Mouse (Mus musculus) lung, postnatal 0 days (tissue): ENCODE data around the gene Gps2. TPM values are rescaled to one million over a fixed set of nuclear protein-coding genes. Genes with fewer than 3 reads are reported as not detected.

Experiments used
- ATAC-seq: fragments of 200-750 bp; cut with Nextera tagmentation; 2 replicates; pipeline ENCODE4 v1.8.0; 2017; ENCODE audit warnings: moderate library complexity
- DNase-seq: peaks from one replicate; pipeline ENCODE4 v3.0.0-alpha.2; 2016; ENCODE audit warnings: low spot score
- H3K27ac ChIP-seq: fragments of 300-500 bp; sonication (generic); 2 replicates; pipeline ENCODE4 v1.5.1; 2014; ENCODE audit warnings: antibody characterized with exemption, mild to moderate bottlenecking, low read length, mixed read lengths
- H3K27me3 ChIP-seq: fragments of 300-500 bp; sonication (generic); replicated peaks from 2 replicates; pipeline ENCODE4 v1.6.1; 2014; ENCODE audit warnings: low read length, mixed read lengths; ENCODE audit not compliant: insufficient read depth
- H3K36me3 ChIP-seq: fragments of 300-500 bp; sonication (generic); 2 replicates; pipeline ENCODE4 v1.6.1; 2014; ENCODE audit warnings: low read length, mixed read lengths; ENCODE audit not compliant: insufficient read depth
- H3K4me1 ChIP-seq: fragments of 300-500 bp; sonication (generic); 2 replicates; pipeline ENCODE4 v1.6.1; 2014; ENCODE audit warnings: antibody characterized with exemption, low read depth, low read length, mixed read lengths; ENCODE audit not compliant: insufficient read depth
- H3K4me2 ChIP-seq: fragments of 300-500 bp; sonication (generic); replicated peaks from 2 replicates; pipeline ENCODE4 v1.6.1; 2014; ENCODE audit warnings: low read depth, mild to moderate bottlenecking, low read length, moderate library complexity, mixed read lengths
- H3K4me3 ChIP-seq: fragments of 300-500 bp; sonication (generic); 2 replicates; pipeline ENCODE4 v1.5.1; 2014; ENCODE audit warnings: low read depth, low read length
- H3K9ac ChIP-seq: fragments of 300-500 bp; sonication (generic); replicated peaks from 2 replicates; pipeline ENCODE4 v1.6.1; 2014; ENCODE audit warnings: low read depth, mild to moderate bottlenecking
- H3K9me3 ChIP-seq: fragments of 300-500 bp; sonication (generic); 2 replicates; pipeline ENCODE4 v1.6.1; 2016; ENCODE audit warnings: low read length, mixed read lengths
- CTCF ChIP-seq: IDR thresholded peaks from 2 replicates; pipeline ENCODE4 v1.5.1; 2016; ENCODE audit warnings: antibody characterized with exemption, mild to moderate bottlenecking
- EP300 ChIP-seq: IDR thresholded peaks from 2 replicates; pipeline ENCODE4 v1.6.1; 2016; ENCODE audit warnings: antibody characterized with exemption, mild to moderate bottlenecking, control low read depth
- WGBS: fragments of 180-500 bp; shearing (Covaris S2); extraction: QIAGEN DNeasy Blood & Tissue Kit; methylation state at CpG from one replicate; pipeline ENCODE4 v1.1.7; 2014; 5-methylcytosine and 5-hydroxymethylcytosine counted together
- polyA plus RNA-seq: library from polyadenylated mRNA; unstranded; fragments of >200 nt; fragmentation: Nextera tagmentation; extraction: Ambion mirVana; gene quantifications from 2 replicates; pipeline ENCODE4 v1.2.1, GENCODE M21; 2015

Gps2 gene
- polyA plus RNA-seq, 1 experiment from 2014 or later: 59.1 TPM

DNA sequence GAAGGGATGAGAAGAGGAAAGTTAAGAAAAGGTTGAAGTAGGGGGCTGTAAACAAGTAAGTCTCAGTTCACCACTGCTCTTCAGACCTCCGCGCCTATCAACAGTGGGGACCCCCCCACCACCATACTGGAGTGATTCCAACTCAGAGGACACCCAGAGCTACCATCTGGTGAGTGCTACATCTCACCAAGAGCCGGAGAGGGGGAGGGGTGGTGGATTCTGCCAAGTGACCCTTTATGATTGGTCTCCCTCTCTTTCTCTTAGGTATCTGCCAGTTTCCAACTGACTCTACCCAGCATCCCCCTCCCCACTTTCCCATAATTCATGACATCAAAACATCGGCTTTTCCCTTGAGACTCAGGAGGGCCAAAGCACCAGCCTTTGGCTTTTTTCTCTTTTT lies 27.3 kb downstream of the Gps2 start:
- H3K27ac ChIP-seq: no peak overlapping the region
- DNase-seq: no peak
- H3K9me3 ChIP-seq: no peaks in the 10 kb centered on the region
- WGBS: 74% methylated on average over 4 of the region's 4 CpGs
- TF ChIP-seq CTCF (no peak), EP300 (no peak)
- H3K4me1 ChIP-seq: peaks cover 9% of the 10 kb centered on the region; the same call in 1 of the 2 replicates
- no peak overlapping the region for H3K9ac ChIP-seq
- no peak overlapping the region for H3K4me2 ChIP-seq
- H3K27me3 ChIP-seq: peaks cover 9% of the 10 kb centered on the region; the same call in 1 of the 2 replicates
- H3K36me3 ChIP-seq: no peaks in the 10 kb centered on the region
- no peak for ATAC-seq
- no peak overlapping the region for H3K4me3 ChIP-seq

GRCm38 (mm10) chr11:69945216-69945615 lies 31.5 kb downstream of the Gps2 start:
- H3K4me3 ChIP-seq: no peak overlapping the region
- TF ChIP-seq EP300 (no peak), CTCF (no peak)
- DNase-seq (no peak), ATAC-seq (no peak)
- H3K27me3 ChIP-seq: no peaks in the 10 kb centered on the region
- no peak overlapping the region for H3K9ac ChIP-seq
- H3K4me2 ChIP-seq: no peak overlapping the region
- no peaks in the 10 kb centered on the region for H3K36me3 ChIP-seq
- H3K27ac ChIP-seq: no peak overlapping the region
- WGBS: 61% methylated on average over 13 of the region's 13 CpGs
- no peaks in the 10 kb centered on the region for H3K4me1 ChIP-seq
- H3K9me3 ChIP-seq: no peaks in the 10 kb centered on the region

- Histone ChIP-seq H3K27ac (no peak overlapping the region), H3K4me2 (no peak overlapping the region), H3K9ac (no peak overlapping the region), H3K27me3 (no peaks in the 10 kb centered on the region), H3K4me3 (no peak overlapping the region), H3K36me3 (no peaks in the 10 kb centered on the region), H3K4me1 (no peaks in the 10 kb centered on the region), H3K9me3 (no peaks in the 10 kb centered on the region)
- DNase-seq: no peak
- TF ChIP-seq CTCF: no peak
- no peak for TF ChIP-seq EP300
- 88% methylated on average over 18 of the region's 18 CpGs for WGBS
- ATAC-seq: no peak
These were observed 32.6 kb downstream of the Gps2 start for GRCm38 (mm10) chr11:69945997-69946891.

GRCm38 (mm10) chr11:69947337-69948065 lies 33.8 kb downstream of the Gps2 start:
- ATAC-seq (peak; percentile 14), DNase-seq (peak; percentile 52)
- Histone ChIP-seq H3K4me2 (peak overlapping the region; percentile 60), H3K4me3 (peak overlapping the region; percentile 39), H3K9me3 (no peaks in the 10 kb centered on the region), H3K27ac (no peak overlapping the region; the same call in 1 of the 2 replicates), H3K4me1 (no peaks in the 10 kb centered on the region), H3K9ac (no peak overlapping the region), H3K36me3 (no peaks in the 10 kb centered on the region), H3K27me3 (no peaks in the 10 kb centered on the region)
- WGBS: 4% methylated on average over 28 of the region's 29 CpGs
- TF ChIP-seq EP300 (no peak), CTCF (no peak)

DNA sequence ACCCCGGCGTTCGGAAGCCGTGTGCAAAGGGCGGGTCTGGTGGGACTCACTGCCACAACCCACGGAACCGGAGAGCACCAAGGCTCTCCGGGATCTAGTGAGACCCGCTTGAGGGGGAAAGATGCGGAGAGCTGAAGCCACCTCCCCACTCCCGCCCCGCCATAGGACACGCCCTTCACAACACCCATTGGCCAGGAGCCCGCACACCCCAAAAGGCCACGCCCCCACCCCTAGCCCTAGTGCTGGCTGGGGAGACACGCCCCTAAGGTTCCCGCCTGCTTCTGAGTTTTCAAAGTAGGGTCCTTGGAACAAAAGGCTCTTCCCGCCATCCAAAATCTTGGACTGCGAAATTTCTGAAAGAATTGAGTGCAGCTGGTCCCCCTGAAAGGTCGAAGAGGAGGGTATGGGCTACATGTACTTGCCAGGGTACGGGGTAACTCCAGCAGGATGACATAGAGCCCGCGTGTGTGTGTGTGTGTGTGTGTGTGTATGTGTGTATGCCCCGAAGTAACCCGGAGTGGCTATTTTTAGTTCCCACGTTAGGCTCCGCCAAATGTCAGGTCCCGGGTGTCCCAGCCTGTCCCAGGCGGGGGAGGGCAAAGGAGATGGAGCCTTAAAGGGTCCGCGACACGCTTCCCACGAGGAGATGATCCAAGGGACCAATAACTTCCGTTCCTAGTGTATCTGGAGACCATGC lies 34.5 kb downstream of the Gps2 start, which contains the start of gene Slc2a4:
Gene Slc2a4, minus strand, starts transcription at position 123 of the 697 bp plus-strand sequence.
- no peaks in the 10 kb centered on the region for H3K4me1 ChIP-seq

More for the DNA sequence above, 34.5 kb downstream of the Gps2 start, which contains the start of gene Slc2a4:
- no peaks in the 10 kb centered on the region for H3K9me3 ChIP-seq
- no peaks in the 10 kb centered on the region for H3K27me3 ChIP-seq
- peak within 1 kb of the TSS; percentile 60 for H3K4me2 ChIP-seq
- DNase-seq (peak; percentile 96), ATAC-seq (peak; percentile 94)
- H3K4me3 ChIP-seq: peak within 1 kb of the TSS; percentile 39
- under 1% methylated on average over 34 of the region's 34 CpGs for WGBS
- H3K36me3 ChIP-seq: no peaks in the 10 kb centered on the region
- H3K27ac ChIP-seq: peak within 1 kb of the TSS; percentile 2
- H3K9ac ChIP-seq: no peak within 1 kb of the TSS
- TF ChIP-seq CTCF: no peak
- no peak for TF ChIP-seq EP300
